Mouse (Mus musculus): Measurements from ENCODE around the gene Has3.
"Not testable (repeated sequence)": the region's sequence is repeated elsewhere in the genome, so short reads cannot be mapped to it uniquely, and the experiment has no call there.

- TF ChIP-seq CTCF (IDR thresholded peaks at IDR 0.05; ENCODE audit: low read depth); EP300 (optimal IDR thresholded peaks at IDR 0.05): not testable (repeated sequence)
Measured at GRCm38 (mm10) chr8:106884094-106884493, 14.1 kb downstream of the Has3 start.

Data from stomach, postnatal 0 days (tissue).